In the genomic region with DNA sequence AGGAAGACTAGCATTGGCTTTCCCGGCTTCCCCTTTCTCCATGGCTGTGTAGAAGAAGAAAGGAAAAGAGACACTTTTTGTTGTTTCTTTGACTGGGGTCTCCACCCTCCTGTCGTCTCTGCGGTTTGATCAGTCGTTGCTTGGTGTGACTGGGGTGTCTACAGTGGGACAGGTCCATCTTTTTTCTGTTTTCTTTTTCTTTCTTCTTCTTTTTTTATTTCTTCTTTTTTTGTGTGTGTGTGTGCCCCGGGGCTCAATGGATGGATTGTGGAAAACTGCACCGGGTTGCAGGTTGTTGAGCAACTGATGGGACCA, we compare ENCODE assay signal across 8 mouse cellular contexts. TPM values are rescaled to one million over a fixed set of nuclear protein-coding genes. Genes with fewer than 3 reads are reported as not detected.
DNase-seq lines count a peak whose midpoint lies in the region; ATAC-seq and TF ChIP-seq lines count a peak whose summit lies in the region.

No protein-coding gene starts in this region.

- peak; percentile 6; the same call in 1 of the 2 replicates for ATAC-seq in lung, embryonic 14.5 days (ENCODE audit: insufficient read depth)
- ATAC-seq in forebrain, embryonic 11.5 days (replicated peaks; ENCODE audit: low FRiP score), result peak; percentile 24
- ATAC-seq in limb, embryonic 13.5 days (ENCODE audit: low FRiP score, low read depth), result no peak

- no peaks in the 10 kb centered on the region for H3K36me3 ChIP-seq in lung, embryonic 14.5 days (ENCODE audit: insufficient read depth)
- no peaks in the 10 kb centered on the region for H3K36me3 ChIP-seq in forebrain, embryonic 11.5 days (ENCODE audit: control insufficient read depth, insufficient read depth, low read length)
- H3K36me3 ChIP-seq in limb, embryonic 13.5 days, result no peaks in the 10 kb centered on the region

- TF ChIP-seq CTCF in lung, embryonic 14.5 days (IDR thresholded peaks at IDR 0.05; ENCODE audit: low read depth), result no peak
- no peak for TF ChIP-seq CTCF in olfactory bulb, adult 2 months (IDR thresholded peaks at IDR 0.05; ENCODE audit: insufficient read depth, low read depth, low read length)

- no peaks in the 10 kb centered on the region for H3K9me3 ChIP-seq in lung, embryonic 14.5 days (ENCODE audit: low read depth, low read length)
- no peaks in the 10 kb centered on the region for H3K9me3 ChIP-seq in forebrain, embryonic 11.5 days (ENCODE audit: control insufficient read depth, low read length)
- H3K9me3 ChIP-seq in limb, embryonic 13.5 days, result no peaks in the 10 kb centered on the region

- no peak for TF ChIP-seq POLR2A in olfactory bulb, adult 2 months (IDR thresholded peaks at IDR 0.05; ENCODE audit: insufficient read depth, low read depth, low read length)

- H3K4me2 ChIP-seq in lung, embryonic 14.5 days, result peak overlapping the region; percentile 89
- peak overlapping the region; percentile 85 for H3K4me2 ChIP-seq in forebrain, embryonic 11.5 days (ENCODE audit: low read depth, low read length, severe bottlenecking)
- peak overlapping the region; percentile 88 for H3K4me2 ChIP-seq in limb, embryonic 13.5 days (replicated peaks)

- DNase-seq in lung, embryonic 14.5 days, result peak; percentile 26
- no peak for DNase-seq in lung, postnatal 4 days
- DNase-seq in forebrain, embryonic 11.5 days (ENCODE audit: low spot score), result no peak
- DNase-seq in adipocyte (ENCODE audit: low spot score), result no peak
- no peak for DNase-seq in cerebellum, postnatal 36 days
- DNase-seq in cerebellum, adult 8-10 months, result no peak

- no peaks in the 10 kb centered on the region; the same call in 1 of the 2 replicates for H3K4me1 ChIP-seq in lung, embryonic 14.5 days (ENCODE audit: insufficient read depth)
- peaks cover 8% of the 10 kb centered on the region; the same call in 1 of the 2 replicates for H3K4me1 ChIP-seq in forebrain, embryonic 11.5 days (replicated peaks; ENCODE audit: control insufficient read depth, insufficient read depth, low read length)
- peaks cover 20% of the 10 kb centered on the region for H3K4me1 ChIP-seq in limb, embryonic 13.5 days
- H3K4me1 ChIP-seq in olfactory bulb, adult 2 months (ENCODE audit: control insufficient read depth, insufficient read depth, low read length), result 0 out of 2 replicates have a peak, but pooled peaks cover 2% of the 10 kb centered on the region

- peaks cover 4% of the 10 kb centered on the region; the same call in 1 of the 2 replicates for H3K27me3 ChIP-seq in lung, embryonic 14.5 days (ENCODE audit: insufficient read depth, low read length)
- peaks cover 24% of the 10 kb centered on the region for H3K27me3 ChIP-seq in forebrain, embryonic 11.5 days (ENCODE audit: control insufficient read depth, insufficient read depth, low read length)
- H3K27me3 ChIP-seq in limb, embryonic 13.5 days, result no peaks in the 10 kb centered on the region

- H3K27ac ChIP-seq in lung, embryonic 14.5 days (ENCODE audit: low read depth), result peak overlapping the region; percentile 81
- peak overlapping the region; percentile 90; the same call in 1 of the 2 replicates for H3K27ac ChIP-seq in forebrain, embryonic 11.5 days (ENCODE audit: low read depth, low read length)
- peak overlapping the region; percentile 98 for H3K27ac ChIP-seq in limb, embryonic 13.5 days
- H3K27ac ChIP-seq in olfactory bulb, adult 2 months (ENCODE audit: insufficient read depth, low read depth, low read length), result peak overlapping the region; percentile 65

- peak overlapping the region; percentile 62 for H3K4me3 ChIP-seq in lung, embryonic 14.5 days (ENCODE audit: low read depth, low read length)
- peak overlapping the region; percentile 67 for H3K4me3 ChIP-seq in forebrain, embryonic 11.5 days (ENCODE audit: low read depth, low read length)
- peak overlapping the region; percentile 78 for H3K4me3 ChIP-seq in limb, embryonic 13.5 days
- H3K4me3 ChIP-seq in olfactory bulb, adult 2 months (ENCODE audit: insufficient read depth, low read depth, low read length), result peak overlapping the region; percentile 97

- WGBS in lung, embryonic 14.5 days, result 0% methylated on average over 6 of the region's 6 CpGs
- WGBS in forebrain, embryonic 11.5 days, result 0% methylated on average over 6 of the region's 6 CpGs
- under 1% methylated on average over 6 of the region's 6 CpGs for WGBS in limb, embryonic 13.5 days
- WGBS in olfactory bulb, adult 2 months, result under 1% methylated on average over 6 of the region's 6 CpGs

- peak overlapping the region; percentile 72 for H3K9ac ChIP-seq in lung, embryonic 14.5 days
- peak overlapping the region; percentile 78 for H3K9ac ChIP-seq in forebrain, embryonic 11.5 days (ENCODE audit: low read length)
- peak overlapping the region; percentile 88 for H3K9ac ChIP-seq in limb, embryonic 13.5 days

RNA-seq across cellular contexts. Expression of gene Adgrl3, which starts 1.0 kb away (rescaled TPM):
- 19.0 and 19.6 TPM in 2 replicates for polyA plus RNA-seq in lung, embryonic 14.5 days (2014; fragmentation: Nextera tagmentation; extraction: Ambion mirVana)
- 17.6 and 19.4 TPM in 2 replicates for polyA plus RNA-seq in forebrain, embryonic 11.5 days (2014; fragmentation: Nextera tagmentation; extraction: Ambion mirVana)
- polyA plus RNA-seq in limb, embryonic 13.5 days (2015; fragmentation: Nextera tagmentation; extraction: Ambion mirVana), result 66.3 and 73.3 TPM in 2 replicates
- polyA plus RNA-seq in olfactory bulb, adult 2 months (2012; ENCODE audit: insufficient read depth, insufficient read length, low replicate concordance, missing spikeins), result not detected in 2 replicates
